Mouse (Mus musculus): ENCODE results near the gene Pex26. TPM values are rescaled to one million over a fixed set of nuclear protein-coding genes. Genes with fewer than 3 reads are reported as not detected.

Pex26 gene
- total and polyA plus RNA-seq, 3 experiments = 2.8 to 3.3 (median 3.2) TPM

DNA sequence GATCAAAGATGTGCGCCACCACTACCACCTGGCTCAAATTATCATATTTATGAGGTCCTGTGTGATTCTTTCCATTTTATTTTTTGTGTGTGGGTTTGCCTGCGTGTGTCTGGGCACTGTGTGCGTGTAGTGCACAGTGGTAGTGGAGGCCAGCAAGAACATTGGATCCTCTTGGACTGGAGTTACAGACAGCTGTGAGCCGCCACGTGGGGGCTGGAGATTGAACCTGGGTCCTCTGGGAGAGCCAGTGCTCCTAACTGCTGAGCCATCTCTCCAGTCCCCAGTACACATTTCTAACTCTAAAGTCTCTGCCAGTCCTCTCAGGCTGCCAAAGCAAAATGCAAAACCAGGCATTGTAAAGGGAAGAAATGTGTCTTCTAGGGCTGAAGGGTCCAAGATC, 23.0 kb downstream of the Pex26 start:
- no peaks in the 10 kb centered on the region for H3K79me2 ChIP-seq (replicated peaks; ENCODE audit: control insufficient read depth, extremely low read depth, insufficient read depth, poor library complexity, severe bottlenecking)
- H3K9ac ChIP-seq (ENCODE audit: insufficient read depth, low read depth) = no peak overlapping the region
- dilution Hi-C loops (cut with MboI; ENCODE audit: extremely low pct_ligation_motif_present, extremely low pct_unique_long_range_greater_than_20kb, low sequenced_read_pairs) = no loop called here
- no peaks in the 10 kb centered on the region for H3K27me3 ChIP-seq (replicated peaks)
- in situ Hi-C loops (cut with MboI; ENCODE audit: low pct_ligation_motif_present, low pct_unique_long_range_greater_than_20kb, low sequenced_read_pairs) = no loop called here
- peaks cover 3% of the 10 kb centered on the region for H3K9me3 ChIP-seq (replicated peaks; ENCODE audit: low read length)
- H3K4me2 ChIP-seq (ENCODE audit: insufficient read depth, low read depth, poor library complexity, severe bottlenecking) = no peak overlapping the region
- no peak for DNase-seq (ENCODE audit: extremely low read depth)
- TF ChIP-seq SMC3 (IDR thresholded peaks at IDR 0.05; ENCODE audit: low read depth, low read length) (no peak), JUN (IDR thresholded peaks at IDR 0.05; ENCODE audit: insufficient read depth, low read depth, low read length) (no peak), MAX (IDR thresholded peaks at IDR 0.05; ENCODE audit: low read length) (no peak), JUND (conservative IDR thresholded peaks at IDR 0.05; ENCODE audit: low read depth, low read length) (no peak), SIN3A (IDR thresholded peaks at IDR 0.05; ENCODE audit: low read length) (no peak), UBTF (IDR thresholded peaks at IDR 0.05; ENCODE audit: low read depth, low read length) (no peak), CHD1 (IDR thresholded peaks at IDR 0.05; ENCODE audit: low read depth, low read length) (no peak), NELFE (IDR thresholded peaks at IDR 0.05; ENCODE audit: low read depth, low read length) (no peak), EP300 (IDR thresholded peaks at IDR 0.05; ENCODE audit: low read length) (no peak), MYC (IDR thresholded peaks at IDR 0.05; ENCODE audit: low read depth, low read length) (no peak), ZMIZ1 (IDR thresholded peaks at IDR 0.05; ENCODE audit: low read depth, low read length) (no peak), CHD2 (IDR thresholded peaks at IDR 0.05; ENCODE audit: low read length) (no peak), NRF1 (IDR thresholded peaks at IDR 0.05; ENCODE audit: low read depth, low read length) (no peak), MAFK (IDR thresholded peaks at IDR 0.05; ENCODE audit: insufficient replicate concordance, low read length) (no peak), BHLHE40 (IDR thresholded peaks at IDR 0.05; ENCODE audit: low read depth, low read length) (no peak), POLR2A (IDR thresholded peaks at IDR 0.05; ENCODE audit: low read depth, low read length) (no peak), CTCF (conservative IDR thresholded peaks at IDR 0.05 in 1 of 2, IDR thresholded peaks at IDR 0.05 in 1 of 2; ENCODE audit: low read depth in 2 of 2, low read length in 2 of 2) (no peak)
- no peak overlapping the region for H3K4me3 ChIP-seq (replicated peaks in 1 of 3; ENCODE audit: low read depth in 2 of 3, low read length in 2 of 3, poor library complexity in 1 of 3)
- H3K36me3 ChIP-seq (replicated peaks in 1 of 2; ENCODE audit: control insufficient read depth in 1 of 2, insufficient read depth in 1 of 2, low read length in 1 of 2) = peaks cover 0 to 3% of the 10 kb centered on the region in 2 experiments
- no peak overlapping the region for H3K27ac ChIP-seq (ENCODE audit: insufficient read depth, low read depth)
- H3K4me1 ChIP-seq (ENCODE audit: control insufficient read depth in 1 of 2, insufficient read depth in 2 of 2) = peaks cover 6% of the 10 kb centered on the region in 2 experiments; a peak in 3 of 4 replicates

DNA sequence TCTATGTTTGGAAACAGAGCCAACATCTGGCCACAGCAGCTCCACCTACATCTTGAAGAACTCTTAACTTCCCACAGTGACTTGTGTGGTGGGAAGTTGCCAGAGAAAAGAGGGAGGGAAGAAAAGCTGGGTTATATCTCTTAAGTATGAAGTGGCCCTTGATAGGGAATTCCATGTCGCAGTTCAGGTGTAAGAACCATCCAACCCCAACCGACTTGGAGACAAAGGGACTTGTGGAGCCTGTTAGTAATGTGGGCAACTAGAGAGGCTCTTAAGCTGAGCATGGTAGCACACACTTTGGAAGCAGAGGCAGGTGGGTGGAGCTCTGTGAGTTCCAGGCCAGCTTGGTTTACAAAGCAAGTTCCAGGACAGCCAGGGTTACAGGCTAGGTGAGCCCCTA, 26.1 kb downstream of the Pex26 start:
- TF ChIP-seq HCFC1 (IDR thresholded peaks at IDR 0.05; ENCODE audit: low read depth, low read length) (no peak), MXI1 (IDR thresholded peaks at IDR 0.05; ENCODE audit: low read depth, low read length) (no peak), RCOR1 (conservative IDR thresholded peaks at IDR 0.05; ENCODE audit: low read depth, low read length) (no peak), E2F4 (IDR thresholded peaks at IDR 0.05; ENCODE audit: insufficient replicate concordance, low read depth, low read length) (no peak), KAT2A (IDR thresholded peaks at IDR 0.05; ENCODE audit: insufficient replicate concordance, low read length) (no peak), UBTF (IDR thresholded peaks at IDR 0.05; ENCODE audit: low read depth, low read length) (no peak), CHD1 (IDR thresholded peaks at IDR 0.05; ENCODE audit: low read depth, low read length) (no peak), MYC (IDR thresholded peaks at IDR 0.05; ENCODE audit: low read depth, low read length) (no peak), CTCF (conservative IDR thresholded peaks at IDR 0.05 in 1 of 2, IDR thresholded peaks at IDR 0.05 in 1 of 2; ENCODE audit: low read depth in 2 of 2, low read length in 2 of 2) (no peak), BHLHE40 (IDR thresholded peaks at IDR 0.05; ENCODE audit: low read depth, low read length) (no peak), RAD21 (IDR thresholded peaks at IDR 0.05; ENCODE audit: low read depth, low read length) (no peak), ZMIZ1 (IDR thresholded peaks at IDR 0.05; ENCODE audit: low read depth, low read length) (no peak), ETS1 (conservative IDR thresholded peaks at IDR 0.05; ENCODE audit: low read depth, low read length) (no peak), EP300 (IDR thresholded peaks at IDR 0.05; ENCODE audit: low read length) (no peak), ELF1 (IDR thresholded peaks at IDR 0.05; ENCODE audit: low read depth, low read length) (no peak)
- H3K36me3 ChIP-seq (replicated peaks in 1 of 2; ENCODE audit: control insufficient read depth in 1 of 2, insufficient read depth in 1 of 2, low read length in 1 of 2) = no peaks in the 10 kb centered on the region
- peaks cover 9% of the 10 kb centered on the region for H3K9me3 ChIP-seq (replicated peaks; ENCODE audit: low read length)
- H3K4me2 ChIP-seq (ENCODE audit: insufficient read depth, low read depth, poor library complexity, severe bottlenecking) = no peak overlapping the region
- no peaks in the 10 kb centered on the region for H3K79me2 ChIP-seq (replicated peaks; ENCODE audit: control insufficient read depth, extremely low read depth, insufficient read depth, poor library complexity, severe bottlenecking)
- H3K4me3 ChIP-seq (replicated peaks in 1 of 3; ENCODE audit: low read depth in 2 of 3, low read length in 2 of 3, poor library complexity in 1 of 3) = no peak overlapping the region
- H3K4me1 ChIP-seq (ENCODE audit: control insufficient read depth in 1 of 2, insufficient read depth in 2 of 2) = peaks cover 0 to 6% of the 10 kb centered on the region in 2 experiments; a peak in 1 of 4 replicates
- in situ Hi-C loops (cut with MboI; ENCODE audit: low pct_ligation_motif_present, low pct_unique_long_range_greater_than_20kb, low sequenced_read_pairs) = no loop called here
- dilution Hi-C loops (cut with MboI; ENCODE audit: extremely low pct_ligation_motif_present, extremely low pct_unique_long_range_greater_than_20kb, low sequenced_read_pairs) = no loop called here
- no peak for DNase-seq (ENCODE audit: extremely low read depth)
- H3K27me3 ChIP-seq (replicated peaks) = no peaks in the 10 kb centered on the region
- H3K9ac ChIP-seq (ENCODE audit: insufficient read depth, low read depth) = no peak overlapping the region
- no peak overlapping the region for H3K27ac ChIP-seq (ENCODE audit: insufficient read depth, low read depth)
